Mouse (Mus musculus) brain, embryonic 18.5 days (tissue): ENCODE measurements around the gene Sgcd.
A peak's percentile ranks its signal among the peaks of the same experiment; 100 is the strongest.

ENCODE experiments used
- DNase-seq: peaks from one replicate; pipeline ENCODE4 v3.0.0-alpha.2; 2012; ENCODE audit warnings: low read depth, low spot score

Gene Sgcd

DNA sequence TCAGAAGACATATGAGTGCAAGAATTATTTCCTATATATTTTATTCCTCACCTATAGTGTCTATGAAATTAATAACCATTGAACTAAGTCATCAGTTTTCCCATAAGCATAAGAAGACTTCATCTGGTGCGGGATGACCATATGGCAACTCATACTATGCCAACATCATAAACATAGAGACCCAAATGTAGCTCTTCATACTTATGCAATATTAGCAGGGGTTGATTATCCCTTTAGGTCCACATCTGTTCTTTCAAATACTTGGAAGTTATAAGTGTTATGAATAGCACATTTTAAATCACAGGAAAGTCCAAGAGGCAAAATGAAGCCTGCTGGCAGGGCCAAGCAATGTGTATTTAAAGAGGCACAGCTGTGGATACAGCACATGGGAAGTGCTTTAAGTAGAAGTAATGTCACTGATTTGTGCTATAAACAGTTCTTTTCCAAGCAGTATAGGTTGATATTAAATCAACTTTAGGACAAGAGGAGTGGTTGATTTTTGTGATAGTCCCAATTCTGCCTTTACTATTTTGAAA, 690.9 kb downstream of the Sgcd start:
- DNase-seq = no peak

DNA sequence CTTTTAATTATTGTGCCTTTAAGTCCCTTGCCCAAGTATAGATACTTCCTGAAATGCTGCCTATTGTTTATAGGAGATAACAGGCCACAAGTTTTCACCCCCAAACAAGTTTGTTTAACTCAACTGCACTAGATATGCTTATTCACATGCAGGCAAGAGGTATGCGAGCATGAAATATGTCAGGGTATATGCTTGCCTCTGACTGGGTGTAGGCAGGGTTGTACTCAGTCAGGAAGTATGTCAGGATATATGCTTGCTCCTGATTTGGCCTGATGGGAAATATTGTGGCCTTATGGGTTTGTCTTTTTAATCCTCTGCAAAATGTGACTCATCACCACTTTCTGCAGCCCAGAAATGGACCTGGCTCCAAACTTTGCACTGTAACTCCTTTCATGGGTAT, 694.0 kb downstream of the Sgcd start:
- DNase-seq = no peak

- DNase-seq = no peak
Measured at GRCm38 (mm10) chr11:47276586-47276985, 712.2 kb downstream of the Sgcd start.

GRCm38 (mm10) chr11:47268556-47268955, 720.2 kb downstream of the Sgcd start:
- no peak for DNase-seq

- no peak for DNase-seq
Measured at GRCm38 (mm10) chr11:47264267-47264984, 724.3 kb downstream of the Sgcd start.

GRCm38 (mm10) chr11:47250301-47250700, 738.5 kb downstream of the Sgcd start:
- no peak for DNase-seq

DNA sequence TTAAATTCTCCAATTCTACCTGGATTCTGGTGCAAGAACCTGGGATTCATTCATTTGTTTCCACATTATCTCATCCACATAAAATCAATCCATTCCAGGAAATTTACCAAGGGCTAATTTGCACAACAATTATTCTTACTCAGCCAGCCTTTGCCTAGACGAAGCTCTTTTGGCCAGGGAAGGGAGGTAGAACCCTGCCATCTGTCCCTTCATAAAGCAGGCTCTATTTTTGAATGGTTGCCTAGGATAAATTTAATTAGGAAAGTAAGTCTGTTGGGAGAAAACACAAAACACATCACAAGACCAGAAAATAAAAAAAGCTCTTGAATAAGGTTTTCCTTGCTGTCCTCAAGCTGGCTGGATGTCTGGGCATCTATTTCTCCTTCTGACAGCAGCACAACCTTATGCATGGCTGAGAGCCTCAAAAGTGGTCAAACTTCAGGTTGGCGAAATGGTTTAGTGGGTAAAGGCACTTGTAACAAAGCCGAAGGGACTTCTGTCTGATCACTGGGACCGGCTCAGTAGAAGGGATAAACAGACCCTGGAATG, 740.4 kb downstream of the Sgcd start:
- no peak for DNase-seq

GRCm38 (mm10) chr11:47247703-47248344, 740.9 kb downstream of the Sgcd start:
- DNase-seq = no peak

DNA sequence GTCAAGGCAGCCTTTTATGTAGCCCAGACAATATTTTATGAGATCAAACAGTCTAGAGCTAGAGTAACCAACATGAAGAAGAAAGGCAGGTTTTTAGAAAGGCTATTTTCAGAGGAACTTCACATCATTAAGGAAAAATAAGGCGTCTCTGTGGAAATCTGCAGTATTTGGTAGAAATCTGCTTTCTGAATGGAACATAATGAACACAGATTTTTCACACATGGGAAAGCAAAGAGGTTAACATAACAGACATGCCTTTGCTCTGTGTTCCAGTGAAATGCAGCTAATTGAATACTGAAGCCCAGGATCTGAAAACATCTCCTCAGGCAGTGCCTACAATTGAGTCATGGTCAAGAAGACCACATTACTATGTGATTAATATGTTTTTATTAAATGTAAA, 746.4 kb downstream of the Sgcd start:
- no peak for DNase-seq

DNA sequence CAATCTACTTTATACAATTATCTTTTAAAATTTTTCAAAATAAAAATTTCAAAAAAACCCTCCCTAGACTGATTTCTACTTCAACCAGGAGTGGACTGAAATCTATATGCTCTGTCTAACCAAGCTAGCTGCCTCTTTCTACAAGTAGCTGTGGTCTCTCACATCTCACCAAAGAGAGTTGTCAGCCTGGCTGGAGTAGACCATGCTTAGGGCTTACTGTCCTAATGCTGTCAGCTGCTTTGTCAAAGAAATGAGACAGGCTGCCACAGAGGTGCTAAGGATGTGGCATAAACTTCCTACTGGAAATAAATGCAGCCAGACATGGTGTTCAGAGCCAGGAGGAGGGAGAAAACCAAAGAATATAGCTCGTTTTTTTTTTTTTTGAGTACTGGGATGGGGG, 760.5 kb downstream of the Sgcd start:
- no peak for DNase-seq

- DNase-seq = no peak
Measured at GRCm38 (mm10) chr11:47224148-47224547, 764.6 kb downstream of the Sgcd start.

DNA sequence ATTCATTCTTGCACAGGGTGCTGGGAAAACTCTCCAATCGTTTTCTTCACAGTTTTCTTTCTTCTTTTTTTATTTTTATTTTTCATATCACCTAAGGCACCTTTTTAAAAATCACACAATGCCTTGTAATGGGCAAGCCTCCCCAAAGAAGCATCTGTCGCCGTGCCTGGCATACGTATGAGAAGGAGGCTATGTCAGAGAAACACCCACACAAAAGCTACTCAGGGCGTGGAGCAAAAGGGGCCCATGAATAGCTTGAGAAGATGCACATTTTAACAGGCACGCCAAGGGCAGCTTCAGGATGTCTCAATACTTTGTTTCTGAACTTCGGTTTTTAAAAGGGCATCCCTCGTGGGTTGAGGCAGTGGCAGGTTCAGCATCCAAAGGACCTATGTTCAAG, 777.2 kb downstream of the Sgcd start:
- DNase-seq = no peak

- DNase-seq = no peak
Measured at GRCm38 (mm10) chr11:47206461-47206860, 782.3 kb downstream of the Sgcd start.

- no peak for DNase-seq
Measured at GRCm38 (mm10) chr11:47199106-47199505, 789.7 kb downstream of the Sgcd start.

GRCm38 (mm10) chr11:47188556-47188955, 800.2 kb downstream of the Sgcd start:
- no peak for DNase-seq

- no peak for DNase-seq
Measured at GRCm38 (mm10) chr11:47174977-47175376, 813.8 kb downstream of the Sgcd start.

GRCm38 (mm10) chr11:47170926-47171625, 817.7 kb downstream of the Sgcd start:
- DNase-seq = no peak

DNA sequence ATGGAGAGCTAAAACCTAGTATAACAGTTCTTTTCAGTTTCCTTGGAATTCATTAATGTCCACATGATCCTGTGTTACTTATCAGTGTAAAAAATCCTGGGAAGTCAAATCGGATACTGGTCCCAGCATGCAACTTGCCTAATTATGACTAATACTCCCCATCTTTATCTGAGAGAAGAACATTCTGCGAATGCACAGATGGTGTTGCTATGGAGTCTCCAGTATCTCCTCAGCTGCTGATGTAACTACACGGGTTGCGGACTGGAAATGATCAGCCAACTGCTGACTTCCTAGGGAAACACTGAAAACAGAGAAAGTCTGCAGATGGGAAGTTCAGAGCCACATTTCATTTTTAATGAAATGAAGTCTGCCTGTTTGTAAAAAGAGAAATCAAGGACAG, 821.4 kb downstream of the Sgcd start:
- DNase-seq = peak; percentile 18

GRCm38 (mm10) chr11:47158089-47158488, 830.7 kb downstream of the Sgcd start:
- DNase-seq = no peak

GRCm38 (mm10) chr11:47156730-47157693, 831.8 kb downstream of the Sgcd start:
- no peak for DNase-seq

DNA sequence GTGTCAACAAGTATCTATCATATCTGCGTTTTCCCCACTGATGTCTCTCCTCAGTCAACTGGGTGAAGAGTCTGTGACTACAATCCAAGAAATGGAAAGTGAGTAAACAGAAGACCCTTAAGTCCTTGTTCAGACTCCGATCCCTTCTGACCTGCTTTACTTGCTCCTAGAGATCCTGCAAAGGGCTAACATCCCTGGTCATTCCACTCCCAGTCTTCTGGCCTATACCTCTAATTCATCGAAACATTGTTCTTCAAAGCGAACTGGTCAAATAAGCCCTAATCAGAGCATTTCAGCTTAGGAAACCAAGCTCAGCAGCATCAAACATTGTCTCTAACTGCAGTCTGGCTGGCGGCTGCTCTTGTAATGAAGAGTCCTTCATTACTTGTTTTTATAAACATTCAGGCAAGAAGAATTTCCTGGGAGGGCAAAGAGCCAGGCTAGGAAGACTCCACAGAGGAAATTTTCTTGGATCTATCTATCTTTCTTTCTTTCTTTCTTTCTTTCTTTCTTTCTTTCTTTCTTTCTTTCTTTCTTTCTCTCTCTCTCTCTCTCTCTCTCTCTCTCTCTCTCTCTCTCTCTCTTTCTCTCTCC, 833.8 kb downstream of the Sgcd start:
- DNase-seq = no peak
